Mouse (Mus musculus): ENCODE measurements around the gene 5830411N06Rik. TPM values are rescaled to one million over a fixed set of nuclear protein-coding genes. Genes with fewer than 3 reads are reported as not detected.

The 5830411N06Rik gene
- polyA plus RNA-seq, 1 experiment from 2014 or later, result 26.5 TPM

Other genes starting within 250 kb of the 5830411N06Rik start
- 38.9 and 40.3 TPM in 2 replicates for gene Zfp511, start 210.9 kb upstream of the 5830411N06Rik start, polyA plus RNA-seq (2015; fragmentation: Nextera tagmentation; extraction: Ambion mirVana)
- 42.2 TPM in 2 replicates for gene Tubgcp2, start 210.6 kb upstream of the 5830411N06Rik start, polyA plus RNA-seq (2015; fragmentation: Nextera tagmentation; extraction: Ambion mirVana)
- 0.21 and 0.25 TPM in 2 replicates for gene Msx3, start 198.2 kb upstream of the 5830411N06Rik start, polyA plus RNA-seq (2015; fragmentation: Nextera tagmentation; extraction: Ambion mirVana)
- gene Caly, start 164.7 kb upstream of the 5830411N06Rik start, polyA plus RNA-seq (2015; fragmentation: Nextera tagmentation; extraction: Ambion mirVana), result 0.44 and 0.52 TPM in 2 replicates
- 1.5 and 2.3 TPM in 2 replicates for gene Prap1, start 153.9 kb upstream of the 5830411N06Rik start, polyA plus RNA-seq (2015; fragmentation: Nextera tagmentation; extraction: Ambion mirVana)
- 27.8 and 28.6 TPM in 2 replicates for gene Fuom, start 144.8 kb upstream of the 5830411N06Rik start, polyA plus RNA-seq (2015; fragmentation: Nextera tagmentation; extraction: Ambion mirVana)
- gene Paox, start 131.5 kb upstream of the 5830411N06Rik start, polyA plus RNA-seq (2015; fragmentation: Nextera tagmentation; extraction: Ambion mirVana), result 26.8 and 28.8 TPM in 2 replicates
- gene Echs1, start 130.8 kb upstream of the 5830411N06Rik start, polyA plus RNA-seq (2015; fragmentation: Nextera tagmentation; extraction: Ambion mirVana), result 95.0 and 102 TPM in 2 replicates
- gene Mtg1, start 109.7 kb upstream of the 5830411N06Rik start, polyA plus RNA-seq (2015; fragmentation: Nextera tagmentation; extraction: Ambion mirVana), result 32.1 and 33.1 TPM in 2 replicates
- gene Sprn, start 92.4 kb upstream of the 5830411N06Rik start, polyA plus RNA-seq (2015; fragmentation: Nextera tagmentation; extraction: Ambion mirVana), result 0.06 and 0.07 TPM in 2 replicates
- not detected in 2 replicates for gene Olfr522, start 82.5 kb upstream of the 5830411N06Rik start, polyA plus RNA-seq (2015; fragmentation: Nextera tagmentation; extraction: Ambion mirVana)
- gene Olfr523, start 74.1 kb upstream of the 5830411N06Rik start, polyA plus RNA-seq (2015; fragmentation: Nextera tagmentation; extraction: Ambion mirVana), result 0.08 TPM in 2 replicates
- gene Olfr524, start 41.3 kb upstream of the 5830411N06Rik start, polyA plus RNA-seq (2015; fragmentation: Nextera tagmentation; extraction: Ambion mirVana), result 1.1 and 1.3 TPM in 2 replicates
- 40.2 and 40.6 TPM in 2 replicates for gene Cd163l1, start 29.0 kb upstream of the 5830411N06Rik start, polyA plus RNA-seq (2015; fragmentation: Nextera tagmentation; extraction: Ambion mirVana)
- 0.03 and 0.08 TPM in 2 replicates for gene Olfr525, start 73.6 kb downstream of the 5830411N06Rik start, polyA plus RNA-seq (2015; fragmentation: Nextera tagmentation; extraction: Ambion mirVana)
- 0.06 TPM in 1 of 2 replicates, not detected in the other for gene Olfr527, start 86.7 kb downstream of the 5830411N06Rik start, polyA plus RNA-seq (2015; fragmentation: Nextera tagmentation; extraction: Ambion mirVana)
- not detected in 2 replicates for gene Olfr60, start 114.4 kb downstream of the 5830411N06Rik start, polyA plus RNA-seq (2015; fragmentation: Nextera tagmentation; extraction: Ambion mirVana)
- 0.21 TPM in 1 of 2 replicates, not detected in the other for gene Olfr530, start 129.0 kb downstream of the 5830411N06Rik start, polyA plus RNA-seq (2015; fragmentation: Nextera tagmentation; extraction: Ambion mirVana)
- gene Olfr531, start 155.6 kb downstream of the 5830411N06Rik start, polyA plus RNA-seq (2015; fragmentation: Nextera tagmentation; extraction: Ambion mirVana), result 0.05 and 0.08 TPM in 2 replicates
- gene Olfr532, start 174.4 kb downstream of the 5830411N06Rik start, polyA plus RNA-seq (2015; fragmentation: Nextera tagmentation; extraction: Ambion mirVana), result not detected in 2 replicates
- not detected in 2 replicates for gene Olfr533, start 216.1 kb downstream of the 5830411N06Rik start, polyA plus RNA-seq (2015; fragmentation: Nextera tagmentation; extraction: Ambion mirVana)
- gene Olfr535, start 236.9 kb downstream of the 5830411N06Rik start, polyA plus RNA-seq (2015; fragmentation: Nextera tagmentation; extraction: Ambion mirVana), result not detected in 2 replicates